ENCODE assay signal across 8 mouse cellular contexts in the genomic region with DNA sequence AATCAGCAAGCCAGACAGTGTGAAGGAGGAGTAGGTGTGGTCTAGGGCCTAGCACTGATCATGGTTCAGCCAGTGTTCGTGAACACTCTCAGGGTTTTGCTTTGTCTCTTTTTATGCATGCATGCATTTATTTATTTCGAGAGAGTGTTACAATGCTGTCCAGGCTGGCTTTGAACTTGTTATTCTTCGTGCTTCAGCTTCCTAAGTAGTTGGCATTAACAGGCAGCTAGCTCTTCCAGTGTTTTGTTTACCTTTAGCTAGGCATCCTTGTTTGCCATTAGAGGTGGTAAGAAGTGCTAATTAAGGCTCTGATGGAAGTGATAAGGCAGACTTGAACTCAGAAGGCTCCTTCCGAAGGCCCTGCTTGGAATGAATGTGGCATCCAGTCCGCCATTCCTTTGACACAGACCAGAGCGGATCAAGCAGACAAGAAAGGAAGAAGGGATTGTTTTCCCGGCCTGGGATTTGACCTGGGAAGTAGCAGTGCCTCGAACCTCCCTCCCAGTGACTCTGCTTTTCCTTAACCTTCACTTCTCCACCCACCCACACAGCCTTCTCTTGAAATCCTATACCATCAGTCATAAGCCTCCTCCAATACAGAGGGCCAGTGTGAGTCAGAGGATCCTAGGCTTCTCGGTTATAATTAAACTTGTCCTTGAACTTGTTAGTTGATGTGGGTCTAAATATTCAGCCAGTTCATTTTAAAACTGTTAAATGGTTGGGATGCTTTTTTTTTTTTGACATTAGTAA. TPM values are rescaled to one million over a fixed set of nuclear protein-coding genes. Genes with fewer than 3 reads are reported as not detected.
A peak's percentile ranks its signal among the peaks of the same experiment; 100 is the strongest.
DNase-seq lines count a peak whose midpoint lies in the region; ATAC-seq lines count a peak whose summit lies in the region.

No protein-coding gene starts in this region.

- 34% methylated on average over 9 of the region's 9 CpGs for WGBS in heart, embryonic 16.5 days
- WGBS in hindbrain, embryonic 11.5 days: 46% methylated on average over 9 of the region's 9 CpGs
- 49% methylated on average over 9 of the region's 9 CpGs for WGBS in midbrain, embryonic 12.5 days

- no peaks in the 10 kb centered on the region for H3K27me3 ChIP-seq in heart, embryonic 16.5 days (ENCODE audit: control insufficient read depth, insufficient read depth, low read length)
- no peaks in the 10 kb centered on the region for H3K27me3 ChIP-seq in hindbrain, embryonic 11.5 days (ENCODE audit: control insufficient read depth, insufficient read depth, low read length)
- no peaks in the 10 kb centered on the region for H3K27me3 ChIP-seq in midbrain, embryonic 12.5 days

- H3K9ac ChIP-seq in heart, embryonic 16.5 days (ENCODE audit: low read length): peak overlapping the region; percentile 38; the same call in 1 of the 2 replicates
- no peak overlapping the region for H3K9ac ChIP-seq in hindbrain, embryonic 11.5 days (ENCODE audit: low read depth, low read length)
- peak overlapping the region; percentile 82; the same call in 1 of the 2 replicates for H3K9ac ChIP-seq in midbrain, embryonic 12.5 days (replicated peaks)

- intact Hi-C loops in heart, postnatal 25 days (cut with DNase I): loop anchor here (5.0 kb wide), 1 partner anchor 37 kb away; no protein-coding TSS in a partner anchor

- H3K4me1 ChIP-seq in heart, embryonic 16.5 days (ENCODE audit: control insufficient read depth, insufficient read depth, low read length): peaks cover 16% of the 10 kb centered on the region
- H3K4me1 ChIP-seq in hindbrain, embryonic 11.5 days (replicated peaks; ENCODE audit: control insufficient read depth, insufficient read depth, low read length): no peaks in the 10 kb centered on the region; the same call in 1 of the 2 replicates
- peaks cover 17% of the 10 kb centered on the region for H3K4me1 ChIP-seq in midbrain, embryonic 12.5 days

- no peak overlapping the region; the same call in 1 of the 2 replicates for H3K27ac ChIP-seq in heart, embryonic 16.5 days (ENCODE audit: low read length)
- no peak overlapping the region for H3K27ac ChIP-seq in hindbrain, embryonic 11.5 days (ENCODE audit: low read depth, low read length)
- H3K27ac ChIP-seq in midbrain, embryonic 12.5 days (replicated peaks): no peak overlapping the region

- no peaks in the 10 kb centered on the region for H3K36me3 ChIP-seq in heart, embryonic 16.5 days (ENCODE audit: control insufficient read depth, insufficient read depth)
- no peaks in the 10 kb centered on the region for H3K36me3 ChIP-seq in hindbrain, embryonic 11.5 days (ENCODE audit: control insufficient read depth, insufficient read depth, low read length)
- H3K36me3 ChIP-seq in midbrain, embryonic 12.5 days: no peaks in the 10 kb centered on the region

- no peak for DNase-seq in heart, postnatal 25 days (ENCODE audit: low spot score)
- DNase-seq in NIH3T3 (ENCODE audit: low read depth): peak; percentile 67
- DNase-seq in hindbrain, embryonic 11.5 days (ENCODE audit: low spot score): no peak
- DNase-seq in layer of hippocampus, postnatal 25 days (ENCODE audit: extremely low spot score in 1 of 2, low spot score in 1 of 2): no peak
- no peak for DNase-seq in yolk sac, embryonic 10.5 days (ENCODE audit: low spot score)

- peak overlapping the region; percentile 90 for H3K4me2 ChIP-seq in heart, embryonic 16.5 days (ENCODE audit: low read depth, low read length)
- H3K4me2 ChIP-seq in hindbrain, embryonic 11.5 days (replicated peaks; ENCODE audit: low read depth, low read length): peak overlapping the region; percentile 57
- H3K4me2 ChIP-seq in midbrain, embryonic 12.5 days (replicated peaks): peak overlapping the region; percentile 70

- peak overlapping the region; percentile 23; the same call in 1 of the 2 replicates for H3K4me3 ChIP-seq in heart, embryonic 16.5 days (ENCODE audit: low read length)
- 0 out of 2 replicates have a peak overlapping the region, but pooled peaks have one; percentile 85 for H3K4me3 ChIP-seq in hindbrain, embryonic 11.5 days (ENCODE audit: low read depth, low read length)
- peak overlapping the region; percentile 83 for H3K4me3 ChIP-seq in midbrain, embryonic 12.5 days

- no peak for ATAC-seq in heart, embryonic 16.5 days (replicated peaks; ENCODE audit: extremely low read depth, insufficient read depth, low FRiP score)
- no peak for ATAC-seq in hindbrain, embryonic 11.5 days (ENCODE audit: low FRiP score)
- ATAC-seq in midbrain, embryonic 12.5 days (ENCODE audit: low FRiP score, low read depth): no peak
- no peak for ATAC-seq in inflammation-experienced regulatory T-cells, adult 6 months

- no peaks in the 10 kb centered on the region for H3K9me3 ChIP-seq in heart, embryonic 16.5 days (replicated peaks; ENCODE audit: control insufficient read depth, low read length)
- H3K9me3 ChIP-seq in hindbrain, embryonic 11.5 days (ENCODE audit: control insufficient read depth, low read length): no peaks in the 10 kb centered on the region
- H3K9me3 ChIP-seq in midbrain, embryonic 12.5 days: no peaks in the 10 kb centered on the region

RNA-seq across cellular contexts. Expression of a gene that starts 1.7 kb away (rescaled TPM):
- polyA plus RNA-seq in heart, embryonic 16.5 days (2015; fragmentation: Nextera tagmentation; extraction: Ambion mirVana): 14.8 and 17.1 TPM in 2 replicates
- total RNA-seq in heart, postnatal 25 days (2021): 10 to 100 TPM; 12.8 to 15.2 TPM
- polyA plus RNA-seq in hindbrain, embryonic 11.5 days (2014; fragmentation: Nextera tagmentation; extraction: Ambion mirVana): 19.8 and 20.6 TPM in 2 replicates
- polyA plus RNA-seq in midbrain, embryonic 12.5 days (2016; fragmentation: Nextera tagmentation; extraction: Ambion mirVana): 14.6 and 16.2 TPM in 2 replicates
- polyA plus RNA-seq in inflammation-experienced regulatory T-cells, adult 6 months (2017; shearing (Covaris generic)): 10 to 100 TPM; 18.1 to 22.5 (median 21.9) TPM
- 10 to 100 TPM; 21.9 to 23.3 TPM for total RNA-seq in layer of hippocampus, postnatal 25 days (2021)

RNA-seq across cellular contexts. Expression of a gene that starts 28.9 kb away (rescaled TPM):
- polyA plus RNA-seq in heart, embryonic 16.5 days (2015; fragmentation: Nextera tagmentation; extraction: Ambion mirVana): 226 and 249 TPM in 2 replicates
- total RNA-seq in heart, postnatal 25 days (2021): 100 to 1,000 TPM; 178 to 197 TPM
- 482 and 496 TPM in 2 replicates for polyA plus RNA-seq in hindbrain, embryonic 11.5 days (2014; fragmentation: Nextera tagmentation; extraction: Ambion mirVana)
- 417 and 438 TPM in 2 replicates for polyA plus RNA-seq in midbrain, embryonic 12.5 days (2016; fragmentation: Nextera tagmentation; extraction: Ambion mirVana)
- 1,000 to 10,000 TPM; 1,587 to 2,567 (median 2,159) TPM for polyA plus RNA-seq in inflammation-experienced regulatory T-cells, adult 6 months (2017; shearing (Covaris generic))
- total RNA-seq in layer of hippocampus, postnatal 25 days (2021): 100 to 1,000 TPM; 267 to 278 TPM

RNA-seq across cellular contexts. Expression of a gene that starts 37.0 kb away (rescaled TPM):
- polyA plus RNA-seq in heart, embryonic 16.5 days (2015; fragmentation: Nextera tagmentation; extraction: Ambion mirVana): 1.6 and 1.9 TPM in 2 replicates
- 1 to 10 TPM; 6.8 to 7.0 TPM for total RNA-seq in heart, postnatal 25 days (2021)
- 1.3 and 1.6 TPM in 2 replicates for polyA plus RNA-seq in hindbrain, embryonic 11.5 days (2014; fragmentation: Nextera tagmentation; extraction: Ambion mirVana)
- polyA plus RNA-seq in midbrain, embryonic 12.5 days (2016; fragmentation: Nextera tagmentation; extraction: Ambion mirVana): 0.84 and 1.2 TPM in 2 replicates
- 10 to 100 TPM; 15.9 to 41.4 (median 35.3) TPM for polyA plus RNA-seq in inflammation-experienced regulatory T-cells, adult 6 months (2017; shearing (Covaris generic))
- 1 to 10 TPM; 4.3 to 4.9 TPM for total RNA-seq in layer of hippocampus, postnatal 25 days (2021)

RNA-seq across cellular contexts. Expression of a gene that starts 40.0 kb away (rescaled TPM):
- 33.3 and 36.3 TPM in 2 replicates for polyA plus RNA-seq in heart, embryonic 16.5 days (2015; fragmentation: Nextera tagmentation; extraction: Ambion mirVana)
- 10 to 100 TPM; 32.6 to 39.5 TPM for total RNA-seq in heart, postnatal 25 days (2021)
- 50.6 and 52.1 TPM in 2 replicates for polyA plus RNA-seq in hindbrain, embryonic 11.5 days (2014; fragmentation: Nextera tagmentation; extraction: Ambion mirVana)
- 51.1 and 51.9 TPM in 2 replicates for polyA plus RNA-seq in midbrain, embryonic 12.5 days (2016; fragmentation: Nextera tagmentation; extraction: Ambion mirVana)
- 10 to 100 TPM; 58.5 to 62.4 (median 61.3) TPM for polyA plus RNA-seq in inflammation-experienced regulatory T-cells, adult 6 months (2017; shearing (Covaris generic))
- total RNA-seq in layer of hippocampus, postnatal 25 days (2021): 10 to 100 TPM; 71.6 to 77.5 TPM

Comparison
In these comparisons a context has a peak if more than half of its experiments do, and no peak if none do; other contexts are left out.
1. H3K4me3 ChIP-seq: peak in every context shown above with its lines; median percentile 85 in hindbrain, embryonic 11.5 days; 83 in midbrain, embryonic 12.5 days; 23 in heart, embryonic 16.5 days.